Mouse (Mus musculus) thymus, postnatal 14 days (tissue): ENCODE results near the gene Plcl2.
"Not testable (repeated sequence)": the region's sequence is repeated elsewhere in the genome, so short reads cannot be mapped to it uniquely, and the experiment has no call there.

Experiments
- DNase-seq: peaks from one replicate; pipeline ENCODE4 v3.0.0; 2021

Plcl2 gene

DNA sequence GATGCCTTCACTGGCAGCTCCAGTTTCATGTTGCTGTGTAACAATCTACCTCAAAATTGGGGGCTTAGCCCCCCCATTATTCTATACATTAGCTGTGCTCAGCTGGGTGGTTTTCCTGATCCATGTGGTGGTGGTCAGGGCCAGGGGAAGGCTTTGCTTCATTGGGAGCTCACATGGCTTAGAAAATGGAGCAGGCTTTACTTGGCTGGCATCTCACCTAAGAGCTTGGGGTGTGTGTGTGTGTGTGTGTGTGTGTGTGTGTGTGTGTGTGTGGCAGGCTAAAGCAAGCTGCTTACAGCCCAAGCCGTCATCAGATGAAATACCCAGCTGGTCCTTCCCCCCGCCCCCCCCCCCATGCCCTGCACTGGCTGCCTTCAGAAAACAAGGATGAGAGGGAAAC is 169.5 kb downstream of the Plcl2 start:
- no peak for DNase-seq

DNA sequence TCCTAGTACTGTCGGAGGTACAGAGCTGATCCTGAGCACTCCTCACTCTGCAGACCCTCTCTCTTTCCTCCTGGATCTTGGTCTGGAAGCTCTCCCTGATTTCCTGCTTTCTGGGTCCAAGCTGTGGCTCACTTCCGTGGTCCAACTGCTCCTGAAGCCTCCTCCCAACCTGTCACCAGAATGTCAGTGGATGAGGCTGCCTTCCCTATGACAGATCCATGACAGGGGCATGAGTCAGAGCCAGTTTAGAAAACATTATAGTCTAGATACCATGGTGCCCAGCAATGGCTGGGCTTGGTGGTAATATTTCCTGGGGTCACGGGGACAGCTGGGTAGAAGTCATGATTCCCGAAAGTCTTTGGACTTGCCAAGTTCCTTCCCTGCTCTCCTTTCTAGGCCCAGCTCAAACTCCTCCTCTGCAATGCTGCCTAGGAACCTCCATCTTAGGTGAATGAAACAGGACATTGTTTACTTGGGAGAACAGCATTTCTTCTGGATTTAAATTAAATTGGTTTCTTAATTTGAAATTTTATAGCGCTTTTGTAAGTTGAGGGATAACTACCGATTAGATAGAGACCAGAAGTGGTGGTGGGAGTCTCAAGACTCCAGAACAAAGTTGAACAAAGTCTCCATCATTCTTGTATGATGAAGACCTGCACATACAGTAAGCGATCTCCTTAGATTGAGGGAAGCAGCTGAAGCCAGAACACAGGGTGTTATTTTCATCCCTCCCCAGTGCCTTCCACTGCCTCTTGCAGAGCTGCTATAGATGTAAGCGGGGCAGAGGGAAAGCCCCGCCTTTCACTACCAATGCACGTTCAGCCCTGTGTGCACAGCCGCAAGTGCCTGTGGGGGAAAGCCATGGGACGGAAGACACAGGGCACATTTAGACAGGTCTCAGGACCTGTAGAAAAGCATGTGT is 170.7 kb downstream of the Plcl2 start:
- DNase-seq = no peak

DNA sequence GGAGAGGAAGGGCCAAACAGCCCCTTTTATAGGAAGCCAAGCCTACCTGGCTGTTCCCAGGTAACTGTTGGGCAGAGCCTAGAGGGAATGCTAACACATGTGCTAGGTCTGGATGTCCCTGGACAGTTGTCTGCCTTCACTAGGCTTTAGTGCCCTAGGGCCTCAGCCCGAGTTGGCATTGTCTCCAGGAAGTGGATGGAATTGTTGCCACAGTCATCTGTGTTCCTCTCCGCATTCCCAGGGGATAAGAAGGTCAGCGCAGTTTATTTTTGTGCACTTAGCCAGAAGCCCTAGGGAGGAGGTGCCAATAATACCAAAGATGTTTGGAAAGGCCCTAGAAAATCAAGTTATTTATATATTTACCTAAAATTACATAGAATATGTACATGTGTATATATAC is 173.5 kb downstream of the Plcl2 start:
- no peak for DNase-seq

DNA sequence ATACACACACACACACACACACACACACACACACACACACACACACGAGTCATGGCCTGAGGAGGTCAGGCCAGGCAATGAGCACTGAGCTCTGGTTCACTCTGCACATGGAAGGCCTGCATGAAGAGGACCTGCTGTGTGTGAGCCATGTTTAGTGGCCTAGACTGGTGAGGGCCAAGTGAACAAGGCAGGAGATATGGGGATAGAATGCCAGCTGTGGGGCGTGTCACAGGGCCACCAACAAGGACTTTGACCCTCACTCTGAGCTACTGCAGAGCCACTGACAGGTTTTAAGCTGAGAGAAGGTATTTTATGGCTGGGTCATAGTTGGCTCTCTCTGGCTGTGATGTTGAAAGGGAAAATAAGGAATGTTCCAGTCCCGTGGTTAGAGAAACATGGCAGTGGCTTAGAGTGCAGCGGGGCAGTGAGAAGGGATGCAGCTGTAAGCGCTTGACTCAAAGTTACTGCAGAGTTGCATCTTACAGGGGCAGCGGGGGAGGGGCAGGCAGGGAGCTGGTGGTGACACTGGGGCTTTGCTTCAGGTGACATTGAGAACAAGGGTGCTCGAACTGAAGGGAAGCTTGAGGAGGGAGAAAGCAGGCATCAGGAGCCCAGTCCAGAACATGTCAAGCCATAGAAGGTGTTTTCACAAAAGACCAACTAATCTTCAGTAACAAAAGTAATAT is 175.9 kb downstream of the Plcl2 start:
- peak; percentile 32 for DNase-seq

DNA sequence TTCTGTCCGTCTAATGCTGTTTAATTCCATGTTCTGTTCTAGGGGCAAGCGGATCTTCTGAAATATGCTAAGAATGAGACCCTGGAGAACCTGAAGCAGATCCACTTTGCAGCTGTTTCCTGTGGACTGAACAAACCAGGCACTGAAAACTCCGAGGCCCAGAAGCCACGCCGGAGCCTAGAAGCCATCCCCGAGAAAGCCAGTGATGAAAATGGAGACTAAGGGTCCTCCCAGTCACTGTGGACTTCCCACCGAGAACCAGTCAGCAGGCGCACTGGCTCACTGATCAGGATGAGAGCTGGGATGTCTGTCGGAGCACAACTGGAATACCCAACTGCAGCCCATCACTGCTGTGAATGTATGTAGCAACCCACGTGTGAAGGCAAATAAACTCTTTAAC is 178.5 kb downstream of the Plcl2 start:
- DNase-seq = no peak

DNA sequence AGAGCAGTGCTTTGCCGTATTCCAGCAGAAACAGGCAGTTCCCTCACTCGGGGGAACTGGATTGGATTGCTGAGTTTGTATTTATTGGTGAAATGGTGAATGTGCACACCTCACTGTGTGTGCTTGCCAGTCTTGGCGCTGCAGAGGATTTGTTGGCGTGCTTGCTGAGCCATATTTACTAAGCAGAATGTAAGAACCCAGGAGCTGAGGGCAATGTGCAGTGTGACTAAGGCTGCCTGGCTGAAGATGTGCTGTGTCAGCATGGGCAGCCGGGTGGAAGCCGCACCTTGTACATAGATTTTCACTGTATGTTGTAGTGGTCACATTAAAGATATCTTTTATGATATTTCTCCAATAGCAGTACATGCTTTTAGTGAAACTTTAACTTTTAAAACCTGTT is 178.9 kb downstream of the Plcl2 start:
- no peak for DNase-seq

DNA sequence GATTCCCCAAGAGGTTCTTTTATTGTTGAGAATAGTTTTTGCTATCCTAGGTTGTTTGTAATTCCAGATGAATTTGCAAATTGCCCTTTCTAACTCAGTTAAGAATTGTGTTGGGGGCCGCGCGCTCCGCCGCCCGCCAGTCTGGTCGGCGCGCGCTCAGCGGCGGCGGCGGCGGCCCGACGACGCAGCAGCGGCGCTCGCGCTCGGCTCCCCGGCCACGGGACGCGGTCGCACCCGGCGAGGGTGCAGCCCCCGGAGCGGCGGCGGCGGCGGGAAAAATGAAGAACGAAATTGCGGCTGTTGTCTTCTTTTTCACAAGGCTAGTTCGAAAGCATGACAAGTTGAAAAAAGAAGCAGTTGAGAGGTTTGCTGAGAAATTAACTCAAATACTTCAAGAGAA is 189.2 kb downstream of the Plcl2 start:
- DNase-seq = not testable (repeated sequence)

DNA sequence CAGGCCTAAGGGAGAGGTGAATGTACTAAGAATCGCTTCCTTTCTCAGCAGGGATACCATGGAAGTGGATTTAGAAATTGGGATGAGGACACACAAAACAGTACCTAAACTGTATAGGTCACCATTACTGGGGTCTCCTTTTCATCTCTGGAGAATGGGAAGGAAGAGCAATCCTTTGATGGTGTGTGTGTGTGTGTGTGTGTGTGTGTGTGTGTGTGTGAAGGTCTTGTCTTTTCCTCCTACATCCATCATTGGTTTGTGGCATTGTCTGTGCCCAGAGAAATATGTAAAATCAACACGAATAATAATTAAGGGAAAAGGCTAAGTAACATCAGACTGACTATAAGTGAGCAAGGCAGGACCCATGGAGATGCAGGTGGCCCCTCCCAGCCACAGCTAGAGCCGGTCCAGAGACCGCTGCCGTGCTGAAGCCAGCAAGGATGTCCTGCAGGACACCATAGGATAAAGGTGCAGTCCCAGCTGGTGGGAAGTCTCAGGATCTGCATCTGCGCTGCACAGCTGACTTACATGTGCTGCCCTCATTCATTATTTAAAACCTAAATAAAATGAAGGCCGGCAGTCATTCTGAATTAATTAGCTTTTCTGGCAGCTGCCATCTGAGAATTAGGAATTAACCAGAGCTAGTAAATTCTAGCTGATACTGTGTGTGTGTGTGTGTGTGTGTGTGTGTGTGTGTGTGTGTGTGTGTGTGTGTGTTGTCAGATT is 201.5 kb downstream of the Plcl2 start:
- DNase-seq = no peak

DNA sequence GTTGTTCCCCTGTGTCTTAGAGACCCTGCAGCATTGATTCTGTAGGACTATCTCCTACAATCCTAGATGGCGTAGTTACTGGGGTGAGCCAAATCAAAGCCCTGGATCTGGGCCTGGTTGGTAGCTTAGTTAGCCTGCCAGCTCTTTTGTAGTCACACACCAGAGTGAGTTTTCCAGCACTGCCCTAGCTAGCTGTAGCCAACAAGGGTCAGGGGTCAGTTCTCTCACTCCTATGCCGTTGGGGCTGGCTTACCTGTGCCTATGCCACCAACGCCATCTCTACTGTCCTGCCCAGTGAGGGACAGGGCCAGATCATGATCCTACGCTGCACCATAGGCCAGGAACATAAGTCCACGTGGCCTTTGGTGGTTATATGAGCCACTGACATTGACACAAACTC is 208.4 kb downstream of the Plcl2 start:
- DNase-seq = no peak

DNA sequence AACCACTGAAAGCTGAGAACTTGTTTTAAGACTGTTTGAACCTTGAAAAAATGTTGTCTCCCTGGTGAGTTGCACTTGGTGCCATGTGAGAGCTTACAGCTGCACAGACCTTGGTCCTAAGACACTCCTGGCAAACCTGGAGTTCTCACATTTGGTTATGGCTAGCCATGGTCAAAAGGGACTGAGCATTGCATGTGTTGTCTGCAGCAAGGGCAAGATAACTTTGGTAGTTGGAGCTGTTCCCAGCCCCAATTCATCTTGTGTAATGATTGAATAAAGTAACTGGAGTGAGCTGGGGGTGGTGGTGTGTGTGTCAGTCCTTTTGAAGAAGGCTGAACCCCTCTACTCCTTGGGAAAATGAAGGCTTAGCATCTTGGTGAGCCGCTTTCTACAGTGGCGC is 215.2 kb downstream of the Plcl2 start:
- no peak for DNase-seq

DNA sequence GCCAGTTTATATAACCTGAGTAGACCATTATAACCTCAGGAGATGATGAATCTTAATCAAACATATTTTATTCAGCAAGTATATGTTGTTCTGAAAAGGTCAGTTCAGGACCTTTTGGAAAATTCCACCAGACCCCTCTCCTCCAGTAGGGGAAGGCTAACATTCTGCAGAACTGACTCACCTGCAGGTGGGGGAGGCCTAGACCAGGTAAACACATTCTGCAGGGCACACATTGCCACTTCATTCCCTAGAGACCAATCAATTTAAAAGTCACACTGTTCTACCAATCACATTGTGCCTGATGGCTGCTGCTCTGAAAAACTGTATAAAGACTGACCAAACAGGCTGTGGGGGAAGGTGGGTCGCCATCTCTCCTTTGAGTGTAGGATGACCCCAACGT is 217.1 kb downstream of the Plcl2 start:
- DNase-seq = no peak

DNA sequence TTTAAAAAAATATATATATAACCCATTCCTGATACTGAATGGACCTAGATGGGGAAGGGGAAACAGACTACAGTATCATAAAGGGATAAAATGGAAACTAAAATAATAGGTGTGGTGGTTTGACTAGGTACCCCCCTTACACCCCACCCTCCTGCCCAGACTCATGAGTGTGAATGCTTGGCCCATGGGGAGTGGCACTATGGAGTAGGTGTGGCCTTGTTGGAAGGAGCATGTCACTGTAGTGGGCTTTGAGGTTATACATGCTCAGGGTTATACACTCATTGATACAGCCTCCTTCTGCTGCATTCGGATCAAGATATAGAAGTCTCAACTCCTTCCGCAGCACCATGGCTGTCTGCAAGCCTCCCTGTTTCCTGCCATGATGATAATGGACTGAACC is 219.8 kb downstream of the Plcl2 start:
- DNase-seq = no peak

DNA sequence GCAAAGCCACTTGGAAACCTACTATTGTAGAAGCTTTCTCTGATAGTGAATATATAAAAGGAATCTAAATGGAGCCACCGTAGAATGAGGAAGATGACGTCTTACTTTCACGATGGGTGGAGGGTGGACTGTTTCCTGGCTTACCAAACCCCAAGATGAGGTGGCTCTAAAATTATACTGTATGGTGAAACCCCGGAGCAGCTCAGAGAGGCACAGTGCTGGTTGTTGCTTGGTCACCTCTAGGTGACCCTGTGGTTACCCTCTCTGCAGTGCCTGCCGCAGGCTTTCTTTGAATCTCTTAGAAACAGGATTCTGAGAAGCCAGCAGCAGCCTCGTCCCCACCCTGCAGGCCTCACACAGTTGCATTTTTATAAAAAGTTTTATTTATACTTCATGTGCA is 220.4 kb downstream of the Plcl2 start:
- DNase-seq = no peak

DNA sequence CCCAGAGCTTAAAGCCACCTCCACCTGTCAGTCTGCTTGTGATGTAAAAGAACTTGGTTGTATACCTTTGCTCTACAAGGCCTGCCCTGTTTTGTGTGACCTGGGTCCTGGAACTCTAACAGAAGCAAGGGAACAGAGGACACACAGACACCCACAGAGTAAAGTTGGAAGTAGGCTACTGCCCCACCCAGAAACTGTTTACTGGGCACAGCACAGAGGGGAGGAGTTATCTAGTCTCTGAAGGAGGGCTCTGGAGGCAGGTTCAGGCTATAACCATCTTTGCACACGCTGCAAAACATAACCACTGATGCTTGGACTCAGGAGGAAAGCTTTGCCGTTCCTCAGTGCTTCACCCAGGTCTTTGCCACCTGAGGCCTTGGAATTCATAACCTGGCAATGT is 221.7 kb downstream of the Plcl2 start:
- no peak for DNase-seq

DNA sequence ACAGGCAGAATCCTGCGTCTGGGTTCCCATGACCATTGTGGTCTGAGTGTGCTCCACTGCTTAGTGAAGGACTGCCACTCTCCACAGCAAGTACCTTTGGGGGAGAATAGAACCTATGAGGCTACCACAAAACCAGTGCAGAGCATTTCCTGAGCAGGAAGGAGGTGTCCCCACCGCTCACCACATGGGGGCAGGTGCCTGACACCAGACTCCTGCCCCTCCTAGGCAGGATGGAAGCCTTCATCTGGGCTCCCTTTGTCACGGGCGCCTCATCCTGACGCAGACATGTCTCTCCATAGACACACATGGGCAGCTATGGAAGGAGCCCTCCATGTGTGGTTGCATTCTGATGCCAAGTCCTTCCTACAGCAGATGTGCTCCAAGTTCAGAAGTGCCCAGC is 222.7 kb downstream of the Plcl2 start:
- DNase-seq = peak; percentile 66

DNA sequence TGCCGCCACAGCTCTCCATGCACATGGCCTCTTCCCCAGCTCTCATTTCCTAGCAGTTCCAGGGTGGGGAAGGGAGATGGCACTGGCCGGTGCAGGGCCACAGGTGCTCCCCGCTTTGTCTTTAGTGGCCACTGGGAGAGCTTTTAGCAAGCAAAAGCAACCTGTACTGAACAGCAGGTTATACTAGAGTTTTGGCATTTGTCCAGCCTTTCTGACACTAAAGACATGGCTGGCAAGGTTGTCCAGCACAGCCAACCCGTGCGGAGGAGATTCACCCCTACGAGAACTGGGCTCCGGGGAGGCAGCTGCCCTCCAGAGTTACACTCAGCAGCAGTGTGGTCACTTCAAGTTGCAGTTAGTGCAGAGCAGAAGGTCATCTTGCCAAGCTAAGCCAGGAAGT is 224.2 kb downstream of the Plcl2 start:
- no peak for DNase-seq

DNA sequence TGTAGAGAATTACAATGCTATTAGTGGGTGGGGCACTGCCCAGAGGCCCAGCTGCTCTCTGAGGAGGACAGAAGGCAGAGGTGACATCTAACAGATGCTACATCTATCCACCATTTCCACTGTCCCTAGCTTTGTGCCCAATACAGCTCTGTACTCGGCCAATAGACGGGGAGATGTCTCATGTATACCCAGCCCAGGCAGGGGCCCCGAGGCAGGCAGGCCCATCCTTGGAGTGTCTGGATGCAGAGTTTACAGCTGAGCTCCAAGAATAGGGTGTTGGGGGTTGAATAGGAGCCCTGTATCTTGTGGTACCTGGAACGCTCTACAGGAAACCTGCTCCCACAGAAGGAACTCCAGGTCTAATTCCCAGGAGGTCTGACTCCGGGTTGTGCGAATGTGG is 225.6 kb downstream of the Plcl2 start:
- no peak for DNase-seq

DNA sequence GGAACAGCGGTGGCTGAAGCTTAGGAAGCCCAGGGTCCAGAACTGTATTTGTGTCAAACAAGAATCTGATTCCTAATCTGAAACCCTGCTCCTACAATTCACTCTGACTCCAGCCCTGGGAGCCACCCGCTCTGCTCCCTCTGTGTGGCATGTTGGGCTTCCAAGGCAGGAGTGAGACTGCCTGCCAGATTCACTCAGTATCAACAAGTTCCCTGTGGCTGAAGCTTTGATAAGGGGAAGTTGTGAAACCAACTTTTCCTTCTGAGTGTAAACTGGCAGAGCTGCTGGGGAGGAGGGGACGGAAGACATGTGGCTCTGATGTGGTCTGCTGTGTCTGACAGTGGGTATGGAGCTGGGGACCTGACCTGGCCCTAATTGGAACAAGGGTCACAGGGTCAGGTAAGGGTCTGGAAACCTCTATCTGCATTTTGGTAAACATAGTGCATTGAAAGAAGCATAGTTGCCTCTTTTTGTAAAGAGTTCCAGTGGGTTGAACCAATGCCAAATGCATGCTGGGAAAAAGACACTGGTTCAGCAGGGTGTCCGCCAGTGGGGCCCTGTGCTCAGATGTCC is 226.3 kb downstream of the Plcl2 start:
- DNase-seq = no peak

DNA sequence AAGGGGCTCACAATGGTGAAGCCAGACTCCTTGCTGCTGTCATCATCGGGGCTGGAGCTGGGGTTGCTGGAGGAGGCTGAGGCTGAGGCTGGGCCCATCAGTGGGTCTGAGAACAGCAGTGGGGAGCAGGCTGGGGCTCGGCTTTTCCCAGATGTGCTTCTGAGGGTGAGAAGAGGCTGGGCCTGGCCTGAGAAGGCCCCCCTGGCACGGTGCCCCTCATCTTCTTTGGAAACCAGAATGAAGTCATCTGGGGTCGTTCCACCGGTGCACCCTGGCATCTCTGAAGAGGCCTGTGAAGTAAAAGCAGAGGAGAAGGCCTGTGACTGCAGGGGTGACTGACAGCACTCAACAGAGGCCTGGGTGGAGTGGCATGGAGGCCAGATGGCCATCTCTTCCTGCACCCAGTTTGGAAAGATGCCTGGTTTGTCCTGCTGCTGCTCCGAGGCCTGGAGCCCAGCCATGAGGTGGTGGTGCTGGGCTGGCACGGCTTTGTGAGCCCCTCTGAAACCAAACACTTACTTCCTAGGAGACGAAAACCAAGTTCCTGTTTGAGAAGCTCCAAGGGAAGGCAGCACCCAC is 226.8 kb downstream of the Plcl2 start:
- DNase-seq = no peak

DNA sequence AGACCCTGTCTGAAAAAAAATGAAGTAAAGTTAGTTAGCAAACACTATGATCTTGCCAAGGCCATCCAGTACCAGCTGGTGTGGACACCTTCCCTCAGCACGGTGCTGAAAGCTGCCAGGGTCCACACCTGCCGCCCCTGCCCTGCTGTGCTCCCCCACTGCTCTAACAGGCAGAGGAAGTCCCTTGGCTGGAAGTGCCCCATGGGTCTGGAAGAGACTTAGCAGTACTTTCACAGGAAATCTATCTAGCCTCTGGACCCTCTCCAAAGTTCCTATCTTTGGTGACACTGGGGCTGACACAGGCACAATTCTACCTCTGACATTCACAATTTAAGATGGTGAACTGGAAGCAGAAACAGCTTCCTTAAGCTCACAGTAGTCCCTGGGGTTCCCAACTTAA is 227.9 kb downstream of the Plcl2 start:
- no peak for DNase-seq
